Mouse (Mus musculus): ENCODE data around the gene Tmem95.
"Not testable (repeated sequence)": the region's sequence is repeated elsewhere in the genome, so short reads cannot be mapped to it uniquely, and the experiment has no call there.

The Tmem95 gene

GRCm38 (mm10) chr11:69880853-69881603 lies 3.2 kb upstream of the Tmem95 start, which contains the start of gene Kctd11:
Gene Kctd11 (minus strand): TSS chr11:69881406.
- in situ Hi-C loops (cut with MboI, MseI) = no loop called here

DNA sequence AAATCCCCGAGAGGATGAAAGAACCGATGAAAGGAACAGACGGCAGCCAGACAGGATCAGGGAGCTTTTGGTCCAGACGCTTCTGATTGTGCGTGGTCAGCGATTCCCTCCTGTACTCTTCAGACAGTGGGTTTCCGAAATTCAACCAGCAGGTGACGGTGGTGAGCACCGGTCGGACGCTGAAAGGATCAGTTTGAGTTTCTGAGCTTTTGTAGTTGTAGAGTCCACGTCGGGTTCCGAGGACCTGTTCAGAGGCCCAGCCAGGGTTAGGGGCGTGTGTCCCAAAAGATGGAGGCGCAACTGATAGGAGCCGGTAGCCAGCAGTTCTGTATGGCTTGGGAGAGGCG lies 2.7 kb upstream of the Tmem95 start:
- in situ Hi-C loops (cut with MboI, MseI) = no loop called here

GRCm38 (mm10) chr11:69879711-69880110 lies 1.9 kb upstream of the Tmem95 start:
- in situ Hi-C loops (cut with MboI, MseI) = loop anchor here (5.0 kb wide), 2 partner anchors 72 to 152 kb away; partner anchors contain the start of gene Tmem102

GRCm38 (mm10) chr11:69878952-69879351 lies 1.1 kb upstream of the Tmem95 start:
- in situ Hi-C loops (cut with MboI, MseI) = loop anchor here (5.0 kb wide), 2 partner anchors 72 to 152 kb away; partner anchors contain the start of gene Tmem102

DNA sequence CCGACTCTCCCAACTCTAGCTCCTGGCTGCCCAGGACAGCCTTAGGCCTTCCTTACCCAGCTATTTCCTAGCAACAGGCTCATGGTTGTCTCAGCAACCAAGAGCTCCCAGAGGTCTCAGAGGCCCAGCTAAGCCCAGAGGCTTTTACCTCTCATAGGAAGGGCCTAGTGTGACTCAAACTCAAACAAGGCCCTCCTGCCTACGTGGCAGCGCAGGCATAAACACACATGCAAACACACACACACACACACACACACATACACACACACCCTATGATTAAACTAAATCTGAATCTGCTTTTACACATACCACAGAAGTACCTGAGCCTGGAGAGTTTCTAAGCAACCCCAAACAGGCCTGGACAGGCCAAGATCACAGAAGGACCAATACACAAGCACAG lies 581 bp upstream of the Tmem95 start:
- in situ Hi-C loops (cut with MboI, MseI) = loop anchor here (5.0 kb wide), 2 partner anchors 71 to 151 kb away; partner anchors contain the start of gene Tmem102

DNA sequence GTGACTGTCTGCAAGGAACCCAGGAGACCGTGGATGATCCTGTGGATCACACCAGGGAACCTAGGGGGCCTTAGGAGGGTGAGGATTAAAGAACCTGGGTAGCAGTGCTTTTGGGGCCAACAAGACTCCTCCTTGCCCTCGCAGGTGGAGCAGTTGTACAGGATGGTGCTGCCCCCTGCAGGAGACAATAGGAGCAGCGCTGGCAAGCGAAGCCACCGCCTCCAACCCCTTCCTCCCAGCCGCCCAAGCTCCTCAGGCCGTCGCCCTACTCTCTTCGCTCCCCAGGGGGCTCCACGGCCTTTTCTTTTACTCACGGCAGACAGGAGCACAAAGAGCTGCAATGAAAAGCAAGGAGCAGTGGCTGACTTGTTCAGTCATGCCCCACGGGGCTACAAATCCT lies 951 bp downstream of the Tmem95 start:
- in situ Hi-C loops (cut with MboI, MseI) = loop anchor here (5.0 kb wide), 2 partner anchors 70 to 150 kb away; partner anchors contain the start of gene Tmem102

DNA sequence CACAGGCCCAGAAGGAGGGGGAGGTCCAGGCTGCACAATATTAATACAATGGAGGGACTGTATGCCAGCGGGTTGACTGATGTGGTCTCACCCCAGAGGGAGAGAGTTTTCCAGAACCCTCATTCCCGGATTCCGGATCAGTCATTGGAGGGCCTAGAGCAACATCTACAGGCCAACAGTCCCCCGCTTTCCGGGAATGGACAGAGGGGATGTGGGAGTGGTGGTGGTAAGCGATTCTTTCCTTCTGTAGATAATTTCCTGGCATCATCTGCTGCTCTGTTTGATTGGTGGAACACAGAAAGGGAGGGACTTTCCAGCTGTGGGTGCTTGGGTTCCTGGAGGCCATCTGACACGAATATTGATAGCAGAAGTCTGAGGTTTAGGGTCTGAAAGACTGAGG lies 1.6 kb downstream of the Tmem95 start:
- in situ Hi-C loops (cut with MboI, MseI) = loop anchor here (5.0 kb wide), 2 partner anchors 69 to 149 kb away; partner anchors contain the start of gene Tmem102

GRCm38 (mm10) chr11:69872451-69872850 lies 5.4 kb downstream of the Tmem95 start:
- in situ Hi-C loops (cut with MboI, MseI) = no loop called here

- in situ Hi-C loops (cut with MboI, MseI) = no loop called here
These were observed 6.0 kb downstream of the Tmem95 start for GRCm38 (mm10) chr11:69871822-69872221.

- in situ Hi-C loops (cut with MboI, MseI) = no loop called here
These were observed 7.3 kb downstream of the Tmem95 start for GRCm38 (mm10) chr11:69870289-69871069.

GRCm38 (mm10) chr11:69867335-69867734 lies 10.5 kb downstream of the Tmem95 start:
- in situ Hi-C loops (cut with MboI, MseI) = no loop called here

GRCm38 (mm10) chr11:69865561-69865960 lies 12.3 kb downstream of the Tmem95 start:
- in situ Hi-C loops (cut with MboI, MseI) = no loop called here

DNA sequence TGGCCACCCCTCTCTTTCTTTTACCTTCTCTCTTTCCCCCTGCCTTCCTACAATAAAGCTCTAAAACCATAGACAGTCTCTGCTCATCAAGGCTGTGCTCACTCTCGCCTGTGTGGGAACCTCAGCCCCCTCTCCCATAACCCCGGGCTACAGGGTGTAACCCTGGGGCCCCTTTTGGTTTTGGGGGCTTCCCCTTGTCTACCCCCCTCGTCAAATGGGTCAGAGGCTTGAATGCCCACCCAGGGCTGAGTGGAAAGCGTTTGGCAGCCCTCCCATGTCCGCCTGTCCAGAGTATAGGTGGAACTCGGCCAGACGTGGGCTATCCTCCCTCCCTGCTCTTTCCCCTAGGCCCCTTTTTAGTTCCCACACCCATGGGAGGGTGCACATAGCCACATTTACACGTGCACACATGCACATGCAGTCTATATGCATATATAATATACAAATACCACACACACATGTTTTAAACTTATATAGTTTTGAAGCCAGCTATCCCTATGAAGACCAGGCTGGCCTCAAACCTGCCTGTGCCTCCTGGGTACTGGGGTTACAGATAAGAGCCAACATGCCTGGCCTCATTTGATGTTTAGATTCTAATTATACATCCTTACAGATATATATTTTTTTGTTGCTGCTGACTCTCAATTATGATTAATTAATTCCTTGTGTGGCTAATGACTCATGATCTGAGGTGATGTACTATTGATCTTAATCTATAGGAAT lies 13.5 kb downstream of the Tmem95 start:
- in situ Hi-C loops (cut with MboI, MseI) = no loop called here

DNA sequence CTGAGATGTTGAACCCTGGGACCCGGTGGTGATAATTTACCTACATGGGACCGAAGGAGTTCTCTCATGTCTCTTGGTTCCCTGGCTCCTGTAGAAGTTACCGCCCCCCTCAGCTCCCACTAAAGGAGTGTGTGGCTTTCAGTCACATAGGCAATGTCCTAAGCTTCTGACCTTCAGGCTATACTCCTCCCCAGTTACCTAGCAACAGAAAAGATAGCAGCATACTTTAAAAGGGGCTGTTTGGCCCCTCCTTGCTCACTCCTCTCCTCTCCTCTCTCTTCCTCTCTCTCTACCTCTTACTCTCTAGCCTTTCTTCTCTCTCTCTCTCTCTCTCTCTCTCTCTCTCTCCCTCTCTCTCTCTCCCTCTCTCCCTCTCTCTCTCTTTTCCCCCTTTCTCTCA lies 14.1 kb downstream of the Tmem95 start:
- in situ Hi-C loops (cut with MboI, MseI) = not testable (repeated sequence)

DNA sequence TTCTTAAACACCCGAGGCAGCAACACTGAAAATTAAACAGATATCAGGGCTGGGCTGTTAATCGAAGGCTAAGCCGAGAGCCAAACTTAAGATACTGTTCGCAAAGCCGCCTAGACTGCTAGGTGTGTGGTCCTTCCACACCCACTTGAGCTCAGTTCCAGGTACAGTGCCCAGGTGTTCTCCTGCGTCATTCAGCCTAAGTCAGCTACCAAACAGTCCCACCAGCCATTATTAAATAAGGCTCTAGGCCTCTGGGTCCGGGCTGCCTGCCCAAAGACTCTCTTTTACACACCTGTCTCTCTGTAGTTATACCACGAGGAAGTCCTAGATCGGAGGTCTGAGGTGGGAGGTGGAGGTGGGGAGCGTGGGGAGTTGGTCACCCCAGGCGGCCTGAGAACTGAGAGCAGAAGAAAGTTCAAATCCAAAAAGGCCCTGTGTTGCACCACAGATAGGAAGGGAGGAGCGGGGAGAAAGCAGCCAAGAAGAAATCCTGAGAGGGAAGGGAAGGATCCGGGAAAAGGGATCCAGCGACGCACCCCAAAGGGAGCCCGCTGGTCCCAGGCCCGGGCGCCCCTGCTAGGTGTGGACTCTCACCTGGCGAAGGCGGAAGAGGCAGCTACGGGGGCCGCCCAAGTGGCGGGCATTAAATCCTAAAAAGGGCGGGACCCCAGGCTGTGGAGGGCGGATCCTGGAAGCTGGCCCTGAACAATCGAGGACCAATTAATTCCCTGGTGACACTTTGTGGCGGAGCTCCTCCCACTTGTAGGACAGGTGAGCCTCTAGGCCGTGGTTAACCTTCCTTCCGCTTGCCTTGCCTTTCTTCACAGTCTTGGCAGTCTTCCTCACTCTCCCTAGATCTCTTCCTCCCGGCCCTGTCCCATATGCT lies 19.5 kb downstream of the Tmem95 start, which contains the start of gene Tnk1:
Gene Tnk1 (minus strand): TSS at position 618 of the 886 bp plus-strand sequence.
- in situ Hi-C loops (cut with MboI, MseI) = no loop called here

DNA sequence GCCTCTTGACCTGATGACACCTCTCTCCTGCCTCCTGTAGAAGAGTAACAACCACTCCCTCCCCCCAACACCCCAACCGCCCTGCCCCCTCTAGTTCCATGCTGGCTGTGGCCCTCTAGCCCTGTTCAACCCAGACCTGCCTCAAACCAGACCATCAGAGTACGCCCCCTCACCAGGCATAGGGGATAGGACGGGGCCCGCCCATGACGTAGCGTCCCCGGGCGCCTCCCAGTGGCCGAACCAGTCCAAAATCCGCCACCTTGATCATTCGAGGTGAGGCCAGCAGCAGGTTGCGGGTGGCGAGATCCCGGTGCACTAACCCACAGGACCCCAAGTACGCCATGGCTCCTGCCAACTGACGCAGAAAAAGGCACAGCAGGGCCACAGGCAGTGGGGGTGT lies 22.5 kb downstream of the Tmem95 start:
- in situ Hi-C loops (cut with MboI, MseI) = no loop called here

DNA sequence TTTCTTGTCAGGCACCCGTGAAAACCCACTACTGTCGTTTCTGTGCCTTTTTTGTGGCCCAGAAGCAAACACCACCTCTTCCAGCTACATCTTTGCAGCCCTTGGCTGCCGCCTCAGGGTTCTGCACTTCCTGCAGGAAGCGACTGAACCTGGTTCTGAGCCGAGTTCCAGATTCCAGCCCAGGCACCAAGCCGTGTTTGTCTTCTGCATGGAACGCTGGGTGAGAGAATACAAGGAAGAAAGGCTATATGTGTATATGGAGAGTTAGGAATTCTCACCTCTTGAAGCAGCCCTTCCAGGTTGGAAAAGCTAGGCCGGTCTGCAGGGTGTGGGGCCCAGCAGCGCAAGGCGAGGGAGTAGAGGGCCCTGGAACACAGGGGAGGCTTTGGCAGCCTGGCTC lies 23.1 kb downstream of the Tmem95 start:
- in situ Hi-C loops (cut with MboI, MseI) = no loop called here

DNA sequence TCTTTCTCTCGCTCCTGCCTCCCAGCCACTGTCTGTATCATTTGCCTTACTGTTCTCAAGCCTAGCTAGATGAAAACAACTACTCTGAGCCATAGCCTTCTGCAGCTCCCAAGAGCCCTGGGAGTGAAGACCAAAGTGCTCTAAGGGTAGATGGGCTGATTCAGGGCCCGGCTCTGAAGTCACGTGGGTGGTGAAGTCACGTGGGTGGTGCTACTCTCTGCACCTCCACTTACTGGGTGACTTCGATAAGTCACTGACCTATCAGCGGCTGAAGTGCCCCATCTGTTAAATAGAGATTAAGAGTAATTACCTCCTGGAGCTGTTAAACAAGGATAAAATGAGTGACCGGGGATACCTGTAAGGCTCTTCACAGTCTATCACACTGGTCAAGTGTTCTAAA lies 23.8 kb downstream of the Tmem95 start:
- in situ Hi-C loops (cut with MboI, MseI) = no loop called here

DNA sequence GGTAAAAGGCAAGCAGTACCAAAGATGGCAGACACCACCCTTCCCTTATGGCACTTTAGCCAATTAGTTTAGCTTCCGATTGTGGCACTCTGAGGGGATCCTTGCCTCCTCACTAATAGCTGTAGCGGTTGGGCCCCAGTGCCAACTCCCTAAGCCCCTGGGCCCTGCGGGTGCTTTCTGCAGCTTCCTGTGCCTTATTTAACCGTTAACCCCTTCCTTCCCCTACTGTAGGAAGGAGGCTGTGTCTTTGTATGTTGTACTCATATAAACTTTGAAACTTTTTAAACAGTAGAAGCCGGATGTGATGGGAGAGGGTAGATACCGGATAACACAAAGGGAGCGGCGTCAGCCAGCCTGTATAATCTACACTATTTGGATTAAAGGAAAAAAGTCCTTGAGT lies 27.1 kb downstream of the Tmem95 start:
- in situ Hi-C loops (cut with MboI, MseI) = no loop called here

GRCm38 (mm10) chr11:69849884-69850283 lies 27.9 kb downstream of the Tmem95 start:
- in situ Hi-C loops (cut with MboI, MseI) = no loop called here

- in situ Hi-C loops (cut with MboI, MseI) = no loop called here
These were observed 28.7 kb downstream of the Tmem95 start for GRCm38 (mm10) chr11:69849128-69849527.
